ENCODE assay signal across 9 mouse cellular contexts in the genomic region with DNA sequence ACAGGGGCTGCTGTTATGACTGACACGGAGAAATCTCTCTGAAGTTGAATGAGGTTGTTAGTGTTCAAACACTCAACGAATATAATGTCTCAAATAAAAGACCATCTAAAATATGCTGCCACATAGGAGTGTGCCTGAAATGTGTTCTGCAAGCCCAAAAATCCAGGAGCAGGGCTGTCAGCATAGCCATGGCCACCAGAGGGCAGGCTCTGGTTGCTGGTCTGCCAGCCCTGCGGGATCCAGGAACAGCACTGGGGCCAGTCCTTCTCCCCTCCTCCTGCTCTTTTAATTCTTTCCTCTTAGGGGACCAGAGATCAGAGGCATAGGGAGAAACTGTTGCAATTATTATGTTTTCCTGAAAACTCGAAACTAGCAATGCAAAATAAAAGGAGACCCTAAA.
A peak's percentile ranks its signal among the peaks of the same experiment; 100 is the strongest.
DNase-seq lines count a peak whose midpoint lies in the region; ATAC-seq lines count a peak whose summit lies in the region.
"Had no signal": no experiment of that assay in that cellular context is flagged by ENCODE, and none has a peak within 500 bp of the region (broad histone marks: within the 10 kb centered on the region; RNA-seq: fewer than 3 reads in every experiment).

No protein-coding gene starts in this region.

- H3K9me3 ChIP-seq in heart, embryonic 10.5 days, result no peaks in the 10 kb centered on the region
- no peaks in the 10 kb centered on the region for H3K9me3 ChIP-seq in forebrain, embryonic 14.5 days (replicated peaks; ENCODE audit: control insufficient read depth, low read length)
- no peaks in the 10 kb centered on the region for H3K9me3 ChIP-seq in liver, embryonic 11.5 days (ENCODE audit: control insufficient read depth, low read length)
- H3K9me3 ChIP-seq in neural tube, embryonic 15.5 days (replicated peaks), result no peaks in the 10 kb centered on the region
- H3K9me3 ChIP-seq: embryonic facial prominence, embryonic 12.5 days had no signal

- intact Hi-C loops in heart, postnatal 14 days (cut with DNase I), result loop anchor here (5.0 kb wide), 2 partner anchors 265 to 300 kb away; no protein-coding TSS in a partner anchor

- H3K4me2 ChIP-seq in forebrain, embryonic 14.5 days (ENCODE audit: low read length), result no peak overlapping the region
- no peak overlapping the region for H3K4me2 ChIP-seq in liver, embryonic 11.5 days
- no peak overlapping the region for H3K4me2 ChIP-seq in neural tube, embryonic 15.5 days

- ATAC-seq in forebrain, embryonic 14.5 days, result peak; percentile 60
- peak; percentile 44 for ATAC-seq in liver, embryonic 11.5 days (replicated peaks; ENCODE audit: low FRiP score)
- peak; percentile 44; the same call in 1 of the 2 replicates for ATAC-seq in neural tube, embryonic 15.5 days (ENCODE audit: low FRiP score)

- H3K36me3 ChIP-seq in heart, embryonic 10.5 days, result no peaks in the 10 kb centered on the region
- no peaks in the 10 kb centered on the region for H3K36me3 ChIP-seq in forebrain, embryonic 14.5 days (ENCODE audit: control insufficient read depth, insufficient read depth, low read length)
- H3K36me3 ChIP-seq in liver, embryonic 11.5 days (ENCODE audit: control insufficient read depth, insufficient read depth, low read length), result no peaks in the 10 kb centered on the region
- no peaks in the 10 kb centered on the region for H3K36me3 ChIP-seq in neural tube, embryonic 15.5 days
- H3K36me3 ChIP-seq: embryonic facial prominence, embryonic 12.5 days had no signal

- WGBS in heart, embryonic 10.5 days, result 9% methylated on average over 4 of the region's 4 CpGs
- 5% methylated on average over 4 of the region's 4 CpGs for WGBS in forebrain, embryonic 14.5 days
- 10% methylated on average over 4 of the region's 4 CpGs for WGBS in liver, embryonic 11.5 days
- 5% methylated on average over 4 of the region's 4 CpGs for WGBS in neural tube, embryonic 15.5 days

- no peak overlapping the region for H3K9ac ChIP-seq in forebrain, embryonic 14.5 days (ENCODE audit: low read length)
- no peak overlapping the region for H3K9ac ChIP-seq in liver, embryonic 11.5 days (ENCODE audit: low read depth, low read length)
- no peak overlapping the region for H3K9ac ChIP-seq in neural tube, embryonic 15.5 days (replicated peaks)
- H3K9ac ChIP-seq: embryonic facial prominence, embryonic 12.5 days had no signal

- peaks cover 71% of the 10 kb centered on the region for H3K27me3 ChIP-seq in heart, embryonic 10.5 days (ENCODE audit: insufficient read depth, poor library complexity, severe bottlenecking)
- peaks cover 8% of the 10 kb centered on the region for H3K27me3 ChIP-seq in forebrain, embryonic 14.5 days (replicated peaks; ENCODE audit: control insufficient read depth, insufficient read depth, low read length)
- H3K27me3 ChIP-seq in liver, embryonic 11.5 days (replicated peaks; ENCODE audit: control insufficient read depth, insufficient read depth, low read length), result peaks cover 7% of the 10 kb centered on the region; the same call in 1 of the 2 replicates
- peaks cover 24% of the 10 kb centered on the region for H3K27me3 ChIP-seq in neural tube, embryonic 15.5 days (replicated peaks)

- peaks cover 21% of the 10 kb centered on the region for H3K4me1 ChIP-seq in heart, embryonic 10.5 days
- peaks cover 4% of the 10 kb centered on the region; the same call in 1 of the 2 replicates for H3K4me1 ChIP-seq in forebrain, embryonic 14.5 days (ENCODE audit: control insufficient read depth, insufficient read depth, low read length)
- H3K4me1 ChIP-seq in liver, embryonic 11.5 days (replicated peaks; ENCODE audit: control insufficient read depth, insufficient read depth, low read length), result no peaks in the 10 kb centered on the region
- H3K4me1 ChIP-seq in neural tube, embryonic 15.5 days, result peaks cover 10% of the 10 kb centered on the region

- H3K27ac ChIP-seq in heart, embryonic 10.5 days, result no peak overlapping the region
- H3K27ac ChIP-seq in forebrain, embryonic 14.5 days (ENCODE audit: low read depth, low read length), result no peak overlapping the region
- no peak overlapping the region for H3K27ac ChIP-seq in liver, embryonic 11.5 days (ENCODE audit: low read depth, low read length)
- no peak overlapping the region for H3K27ac ChIP-seq in neural tube, embryonic 15.5 days (replicated peaks)
- H3K27ac ChIP-seq: embryonic facial prominence, embryonic 12.5 days had no signal

- no peak overlapping the region for H3K4me3 ChIP-seq in heart, embryonic 10.5 days
- no peak overlapping the region for H3K4me3 ChIP-seq in forebrain, embryonic 14.5 days (ENCODE audit: low read depth, low read length)
- no peak overlapping the region for H3K4me3 ChIP-seq in liver, embryonic 11.5 days (ENCODE audit: low read depth, low read length)
- no peak overlapping the region for H3K4me3 ChIP-seq in neural tube, embryonic 15.5 days (replicated peaks)
- H3K4me3 ChIP-seq: embryonic facial prominence, embryonic 12.5 days had no signal

- DNase-seq in heart, postnatal 14 days, result peak; percentile 73 to 87
- DNase-seq in heart, embryonic 10.5 days (ENCODE audit: low spot score), result no peak
- DNase-seq in adrenal gland, postnatal 25 days, result peak; percentile 79
- peak; percentile 70 for DNase-seq in forebrain, embryonic 14.5 days (ENCODE audit: low spot score)
- DNase-seq in kidney, adult 9 months, result peak; percentile 70
- no peak for DNase-seq in liver, embryonic 11.5 days (ENCODE audit: low spot score)
- DNase-seq in urinary bladder, adult 2 months (ENCODE audit: low spot score), result peak; percentile 47

Comparison
In these comparisons a context has a peak if more than half of its experiments do, and no peak if none do; other contexts are left out.
1. DNase-seq: peak in heart, postnatal 14 days (2 of 2), adrenal gland, postnatal 25 days (single experiment), forebrain, embryonic 14.5 days (single experiment), kidney, adult 9 months (single experiment) and urinary bladder, adult 2 months (single experiment); none in heart, embryonic 10.5 days (single experiment) and liver, embryonic 11.5 days (single experiment).
2. Peak in every context shown above with its lines, with median percentiles within 50 percentile points of each other: ATAC-seq.